Mouse (Mus musculus): Measurements from ENCODE around the gene Cyp2f2.

Gene Cyp2f2

GRCm38 (mm10) chr7:27153205-27153764, 33.6 kb downstream of the Cyp2f2 start, which contains the start of gene Cyp2t4:
Gene Cyp2t4 (plus strand): TSS chr7:27153714.
- in situ Hi-C loops (cut with MboI, MseI) = no loop called here

GRCm38 (mm10) chr7:27156005-27156404, 36.3 kb downstream of the Cyp2f2 start:
- in situ Hi-C loops (cut with MboI, MseI) = no loop called here

GRCm38 (mm10) chr7:27158171-27158570, 38.5 kb downstream of the Cyp2f2 start:
- in situ Hi-C loops (cut with MboI, MseI) = no loop called here

- in situ Hi-C loops (cut with MboI, MseI) = no loop called here
These were observed 39.5 kb downstream of the Cyp2f2 start for GRCm38 (mm10) chr7:27159256-27159655.

- in situ Hi-C loops (cut with MboI, MseI) = no loop called here
These were observed 40.2 kb downstream of the Cyp2f2 start for GRCm38 (mm10) chr7:27159882-27160281.

- in situ Hi-C loops (cut with MboI, MseI) = no loop called here
These were observed 41.2 kb downstream of the Cyp2f2 start for GRCm38 (mm10) chr7:27160921-27161320.

GRCm38 (mm10) chr7:27161744-27162143, 42.0 kb downstream of the Cyp2f2 start:
- in situ Hi-C loops (cut with MboI, MseI) = no loop called here

GRCm38 (mm10) chr7:27162780-27163449, 43.2 kb downstream of the Cyp2f2 start:
- in situ Hi-C loops (cut with MboI, MseI) = no loop called here

GRCm38 (mm10) chr7:27163450-27163805, 43.7 kb downstream of the Cyp2f2 start:
- in situ Hi-C loops (cut with MboI, MseI) = no loop called here

GRCm38 (mm10) chr7:27164112-27164947, 44.6 kb downstream of the Cyp2f2 start:
- in situ Hi-C loops (cut with MboI, MseI) = no loop called here

GRCm38 (mm10) chr7:27165007-27165655, 45.4 kb downstream of the Cyp2f2 start:
- in situ Hi-C loops (cut with MboI, MseI) = no loop called here

- in situ Hi-C loops (cut with MboI, MseI) = no loop called here
These were observed 46.0 kb downstream of the Cyp2f2 start for GRCm38 (mm10) chr7:27165696-27166095.

GRCm38 (mm10) chr7:27166229-27166613, 46.5 kb downstream of the Cyp2f2 start:
- in situ Hi-C loops (cut with MboI, MseI) = no loop called here

GRCm38 (mm10) chr7:27166614-27167474, 47.1 kb downstream of the Cyp2f2 start, which contains the start of gene Egln2:
Gene Egln2 (minus strand): TSS chr7:27166802.
- in situ Hi-C loops (cut with MboI, MseI) = no loop called here

GRCm38 (mm10) chr7:27167475-27168094, 47.9 kb downstream of the Cyp2f2 start:
- in situ Hi-C loops (cut with MboI, MseI) = no loop called here

GRCm38 (mm10) chr7:27168371-27168770, 48.7 kb downstream of the Cyp2f2 start:
- in situ Hi-C loops (cut with MboI, MseI) = no loop called here

GRCm38 (mm10) chr7:27170981-27171380, 51.3 kb downstream of the Cyp2f2 start:
- in situ Hi-C loops (cut with MboI, MseI) = no loop called here

- in situ Hi-C loops (cut with MboI, MseI) = no loop called here
These were observed 54.8 kb downstream of the Cyp2f2 start for GRCm38 (mm10) chr7:27174496-27174895.

- in situ Hi-C loops (cut with MboI, MseI) = loop anchor here (25.0 kb wide), 2 partner anchors 1488 to 1913 kb away; partner anchors contain the start of genes B9d2, Cic, Erf and Tgfb1
These were observed 55.2 kb downstream of the Cyp2f2 start for GRCm38 (mm10) chr7:27174896-27175295.

GRCm38 (mm10) chr7:27177942-27178323, 58.2 kb downstream of the Cyp2f2 start:
- in situ Hi-C loops (cut with MboI, MseI) = loop anchor here (25.0 kb wide), 2 partner anchors 1491 to 1916 kb away; partner anchors contain the start of genes B9d2, Cic, Erf and Tgfb1
